Mouse (Mus musculus): ENCODE results near the gene Usp49. TPM values are rescaled to one million over a fixed set of nuclear protein-coding genes. Genes with fewer than 3 reads are reported as not detected.
A peak's percentile ranks its signal among the peaks of the same experiment; 100 is the strongest.
"Not testable (repeated sequence)": the region's sequence is repeated elsewhere in the genome, so short reads cannot be mapped to it uniquely, and the experiment has no call there.

Gene Usp49
- total RNA-seq, 2 experiments from 2014 or later: 3.2 to 3.3 TPM

- DNase-seq: no peak
- intact Hi-C loops (cut with DNase I): no loop called here
Observed at GRCm38 (mm10) chr17:47602289-47602688, 28.2 kb upstream of the Usp49 start.

GRCm38 (mm10) chr17:47606220-47606619 is 24.3 kb upstream of the Usp49 start:
- intact Hi-C loops (cut with DNase I): no loop called here
- DNase-seq: no peak

- intact Hi-C loops (cut with DNase I): no loop called here
- no peak for DNase-seq
Observed at GRCm38 (mm10) chr17:47609182-47609581, 21.3 kb upstream of the Usp49 start.

GRCm38 (mm10) chr17:47610849-47611660 is 19.4 kb upstream of the Usp49 start, which contains the start of the genes Bysl, Med20 and Gm20517:
Gene Bysl, minus strand, starts transcription at chr17:47611492.
Gene Med20, plus strand, starts transcription at chr17:47611582.
Gene Gm20517, plus strand, starts transcription at chr17:47611589.
- peak; percentile 94 to 95 for DNase-seq
- intact Hi-C loops (cut with DNase I): loop anchor here (5.0 kb wide), 1 partner anchor 66 kb away; no protein-coding TSS in a partner anchor

GRCm38 (mm10) chr17:47611661-47611982 is 18.9 kb upstream of the Usp49 start:
- no peak for DNase-seq
- intact Hi-C loops (cut with DNase I): loop anchor here (5.0 kb wide), 1 partner anchor 66 kb away; no protein-coding TSS in a partner anchor

GRCm38 (mm10) chr17:47614018-47614417 is 16.5 kb upstream of the Usp49 start:
- intact Hi-C loops (cut with DNase I): loop anchor here (5.0 kb wide), 1 partner anchor 63 kb away; no protein-coding TSS in a partner anchor
- no peak for DNase-seq

- intact Hi-C loops (cut with DNase I): no loop called here
- DNase-seq: no peak
Observed at GRCm38 (mm10) chr17:47616119-47616518, 14.4 kb upstream of the Usp49 start.

GRCm38 (mm10) chr17:47616652-47617051 is 13.8 kb upstream of the Usp49 start:
- intact Hi-C loops (cut with DNase I): no loop called here
- no peak for DNase-seq

- intact Hi-C loops (cut with DNase I): no loop called here
- no peak for DNase-seq
Observed at GRCm38 (mm10) chr17:47617605-47618307, 12.7 kb upstream of the Usp49 start.

- no peak for DNase-seq
- intact Hi-C loops (cut with DNase I): no loop called here
Observed at GRCm38 (mm10) chr17:47618556-47619311, 11.8 kb upstream of the Usp49 start.

GRCm38 (mm10) chr17:47622912-47623554 is 7.5 kb upstream of the Usp49 start:
- no peak for DNase-seq
- intact Hi-C loops (cut with DNase I): no loop called here

- intact Hi-C loops (cut with DNase I); DNase-seq: not testable (repeated sequence)
Observed at GRCm38 (mm10) chr17:47624572-47624971, 5.9 kb upstream of the Usp49 start.

- intact Hi-C loops (cut with DNase I): no loop called here
- no peak for DNase-seq
Observed at GRCm38 (mm10) chr17:47625088-47625487, 5.4 kb upstream of the Usp49 start.

- no peak for DNase-seq
- intact Hi-C loops (cut with DNase I): no loop called here
Observed at GRCm38 (mm10) chr17:47626031-47626430, 4.5 kb upstream of the Usp49 start.

GRCm38 (mm10) chr17:47627791-47628190 is 2.7 kb upstream of the Usp49 start:
- intact Hi-C loops (cut with DNase I): no loop called here
- no peak for DNase-seq

GRCm38 (mm10) chr17:47628851-47629676 is 1.4 kb upstream of the Usp49 start:
- DNase-seq: peak; percentile 92
- intact Hi-C loops (cut with DNase I): no loop called here

- DNase-seq: peak; percentile 29 to 37
- intact Hi-C loops (cut with DNase I): loop anchor here (5.0 kb wide), 1 partner anchor 42 kb away; no protein-coding TSS in a partner anchor
Observed at GRCm38 (mm10) chr17:47629717-47630677, 493 bp upstream of the Usp49 start.

- intact Hi-C loops (cut with DNase I): loop anchor here (5.0 kb wide), 1 partner anchor 40 kb away; no protein-coding TSS in a partner anchor
- no peak for DNase-seq
Observed at GRCm38 (mm10) chr17:47632181-47632840, 1.8 kb downstream of the Usp49 start.
